Mouse (Mus musculus) C2C12 (cell line): Measurements from ENCODE around the gene Hmgcs2.

Source experiments
- CTCF ChIP-seq: IDR thresholded peaks from one replicate; pipeline ENCODE4 v1.5.1; 2011; ENCODE audit not compliant: control insufficient read depth, insufficient read depth, insufficient read length
- MYOD1 ChIP-seq: IDR thresholded peaks from one replicate; pipeline ENCODE4 v1.6.1; 2011; ENCODE audit warnings: low read depth; ENCODE audit not compliant: control insufficient read depth, insufficient read length
- MYOG ChIP-seq: IDR thresholded peaks from one replicate; pipeline ENCODE4 v1.6.1; 2011; ENCODE audit not compliant: control insufficient read depth, insufficient read length; ENCODE audit errors: extremely low read depth
- USF1 ChIP-seq: IDR thresholded peaks from one replicate; pipeline ENCODE4 v1.6.1; 2011; ENCODE audit warnings: low read depth, mild to moderate bottlenecking, control low read depth, moderate library complexity

- TF ChIP-seq MYOD1 (no peak), MYOG (no peak), USF1 (no peak), CTCF (no peak)
Measured at GRCm38 (mm10) chr3:98242051-98242450, 38.2 kb upstream of the Hmgcs2 start.
